Mouse (Mus musculus): Measurements from ENCODE around the gene Bmpr1a.

DNA sequence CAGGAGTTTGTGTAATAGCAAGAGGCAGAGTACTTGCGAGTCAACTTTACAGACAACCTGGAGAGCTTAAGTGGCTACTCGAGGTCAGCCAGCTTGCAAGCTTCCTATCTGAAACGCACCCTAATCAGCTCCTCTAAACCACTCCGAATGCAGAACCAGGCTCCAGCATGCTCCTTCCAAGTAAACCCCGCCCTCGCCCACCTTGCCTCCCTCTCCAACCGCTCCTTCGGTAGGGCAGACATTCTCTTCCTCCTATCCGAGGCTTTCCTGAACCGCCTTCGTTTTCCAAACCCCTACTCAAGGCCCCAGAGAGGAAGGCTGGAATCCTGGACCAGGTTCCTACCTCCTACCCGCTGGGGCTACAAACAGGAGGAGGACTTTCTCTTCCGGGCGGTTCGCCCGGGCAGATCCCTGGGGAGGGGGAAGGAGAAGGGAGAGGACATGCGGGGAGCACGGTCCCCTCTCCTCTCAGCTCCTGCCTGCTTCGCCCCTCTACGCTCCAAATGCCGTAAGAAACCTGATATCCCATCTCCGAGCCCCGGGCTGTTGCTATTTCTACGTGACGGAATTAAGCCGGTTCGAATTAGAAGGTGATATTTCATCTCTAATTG is 45.4 kb upstream of the Bmpr1a start:
- TF ChIP-seq GATA1 (IDR thresholded peaks at IDR 0.05; ENCODE audit: borderline replicate concordance, low read length) (no peak), FLI1 (IDR thresholded peaks at IDR 0.05; ENCODE audit: low read length) (no peak)
